ENCODE assay signal across 8 mouse cellular contexts in the genomic region with DNA sequence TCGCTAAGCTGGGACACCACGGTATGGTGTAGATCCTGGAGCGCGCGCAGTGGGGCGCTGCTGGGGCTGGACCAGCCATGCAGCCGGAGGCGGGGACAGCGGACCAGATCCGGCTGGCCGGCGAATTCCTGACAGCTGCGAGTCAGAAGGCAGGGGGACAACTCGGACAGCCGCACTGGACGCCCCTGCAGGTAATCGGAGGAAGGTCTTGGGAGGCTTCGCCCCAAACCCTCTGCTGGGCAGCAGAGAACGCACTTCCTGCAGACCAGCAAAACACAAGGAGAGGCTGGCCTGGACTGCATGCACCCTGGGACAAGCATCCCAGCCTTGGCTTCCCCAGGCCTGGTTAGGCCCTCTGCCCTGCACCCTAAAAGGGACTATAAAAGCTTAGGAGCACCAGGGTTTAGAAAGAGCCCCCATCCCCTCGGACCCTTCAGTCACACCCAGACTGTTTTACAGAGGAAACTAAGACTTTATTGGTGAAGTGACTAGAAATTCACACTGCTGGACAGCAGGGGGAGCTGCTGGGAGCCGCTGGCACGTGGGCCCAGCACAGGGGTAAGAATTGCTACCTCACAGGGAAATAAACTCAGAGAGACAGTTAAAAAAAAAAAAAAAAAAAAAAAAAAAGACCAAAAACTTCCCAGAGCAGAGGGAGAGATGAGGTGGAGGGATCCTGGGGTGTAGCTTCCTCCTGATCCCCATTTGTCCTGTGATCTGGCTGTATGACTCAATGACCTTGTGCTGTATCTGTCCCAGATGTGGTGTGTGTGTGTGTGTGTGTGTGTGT. TPM values are rescaled to one million over a fixed set of nuclear protein-coding genes. Genes with fewer than 3 reads are reported as not detected.
DNase-seq lines count a peak whose midpoint lies in the region; ATAC-seq lines count a peak whose summit lies in the region.

A gene (plus strand): TSS at position 108 of the 790 bp plus-strand sequence.

- peak; percentile 62 for DNase-seq in gastrocnemius, adult 18-20 months (ENCODE audit: low spot score)
- peak; percentile 77 to 79 for DNase-seq in left cerebral cortex, adult 18-20 months (ENCODE audit: low spot score in 2 of 2)
- peak; percentile 92 to 94 for DNase-seq in lung, postnatal 4 days
- DNase-seq in retina, postnatal 7 days (ENCODE audit: low read depth, low spot score): peak; percentile 37
- DNase-seq in urinary bladder, adult 18-20 months (ENCODE audit: low spot score in 2 of 2): peak; percentile 66 to 83

- H3K4me1 ChIP-seq in hindbrain, embryonic 15.5 days (replicated peaks): peaks cover 9% of the 10 kb centered on the region

- ATAC-seq in activated CD4-positive, CD25-positive, alpha-beta regulatory T cell, adult 4 months: peak; percentile 91
- peak; percentile 85 for ATAC-seq in common myeloid progenitor, adult 5-6 weeks (replicated peaks; ENCODE audit: low read depth, poor library complexity, severe bottlenecking)
- peak; percentile 91 for ATAC-seq in hindbrain, embryonic 15.5 days (ENCODE audit: low FRiP score, low read depth)

- peak within 1 kb of the TSS; percentile 47 for H3K9ac ChIP-seq in hindbrain, embryonic 15.5 days

- H3K27me3 ChIP-seq in hindbrain, embryonic 15.5 days: no peaks in the 10 kb centered on the region

- H3K4me2 ChIP-seq in hindbrain, embryonic 15.5 days: peak within 1 kb of the TSS; percentile 90

- no peaks in the 10 kb centered on the region for H3K9me3 ChIP-seq in hindbrain, embryonic 15.5 days

- H3K4me3 ChIP-seq in hindbrain, embryonic 15.5 days: peak within 1 kb of the TSS; percentile 45

- H3K27ac ChIP-seq in hindbrain, embryonic 15.5 days (replicated peaks): no peak within 1 kb of the TSS

- H3K36me3 ChIP-seq in hindbrain, embryonic 15.5 days: no peaks in the 10 kb centered on the region

- under 1% methylated on average over 22 of the region's 22 CpGs for WGBS in hindbrain, embryonic 15.5 days

RNA-seq across cellular contexts. Expression of the gene that starts here (rescaled TPM):
- polyA plus RNA-seq in activated CD4-positive, CD25-positive, alpha-beta regulatory T cell, adult 4 months (2017; shearing (Covaris generic)): 10 to 100 TPM; 11.2 to 12.3 TPM
- total RNA-seq in common myeloid progenitor, adult 5-6 weeks (2017): 6.4 and 11.6 TPM in 2 replicates
- total RNA-seq in gastrocnemius, adult 18-20 months (2021): under 1 TPM; 0.12 to 0.27 TPM
- 0.81 and 0.82 TPM in 2 replicates for polyA plus RNA-seq in hindbrain, embryonic 15.5 days (2015; fragmentation: Nextera tagmentation; extraction: Ambion mirVana)
- total RNA-seq in left cerebral cortex, adult 18-20 months (2021): 1 to 10 TPM; 1.5 to 3.0 TPM

Comparison
In these comparisons a context has a peak if more than half of its experiments do, and no peak if none do; other contexts are left out.
1. Peak in DNase-seq in gastrocnemius, adult 18-20 months; RNA of the gene not detected or under 1 TPM.
2. Peak in ATAC-seq, H3K4me3 ChIP-seq, H3K9ac ChIP-seq and H3K4me2 ChIP-seq in hindbrain, embryonic 15.5 days; RNA of the gene not detected or under 1 TPM.
3. DNase-seq: peak in every context shown above with its lines; median percentile 93 in lung, postnatal 4 days; 78 in left cerebral cortex, adult 18-20 months; 74 in urinary bladder, adult 18-20 months; 62 in gastrocnemius, adult 18-20 months; 37 in retina, postnatal 7 days.